Mouse (Mus musculus) adrenal gland, postnatal 25 days (tissue): Measurements from ENCODE around the gene N4bp2l2. TPM values are rescaled to one million over a fixed set of nuclear protein-coding genes. Genes with fewer than 3 reads are reported as not detected.
A peak's percentile ranks its signal among the peaks of the same experiment; 100 is the strongest.
"Not testable (repeated sequence)": the region's sequence is repeated elsewhere in the genome, so short reads cannot be mapped to it uniquely, and the experiment has no call there.

Experiments
- DNase-seq: peaks from one replicate; pipeline ENCODE4 v3.0.0; 2021; ENCODE audit warnings: mixed read lengths
- total RNA-seq: library from RNA; stranded (reverse); gene quantifications from 2 replicates; pipeline ENCODE4 v1.2.3, GENCODE M21; 2021

N4bp2l2 gene
- total RNA-seq, 1 experiment from 2014 or later, result 89.5 TPM

- DNase-seq, result not testable (repeated sequence)
Observed at GRCm38 (mm10) chr5:150643390-150643789, 22.6 kb downstream of the N4bp2l2 start.

DNA sequence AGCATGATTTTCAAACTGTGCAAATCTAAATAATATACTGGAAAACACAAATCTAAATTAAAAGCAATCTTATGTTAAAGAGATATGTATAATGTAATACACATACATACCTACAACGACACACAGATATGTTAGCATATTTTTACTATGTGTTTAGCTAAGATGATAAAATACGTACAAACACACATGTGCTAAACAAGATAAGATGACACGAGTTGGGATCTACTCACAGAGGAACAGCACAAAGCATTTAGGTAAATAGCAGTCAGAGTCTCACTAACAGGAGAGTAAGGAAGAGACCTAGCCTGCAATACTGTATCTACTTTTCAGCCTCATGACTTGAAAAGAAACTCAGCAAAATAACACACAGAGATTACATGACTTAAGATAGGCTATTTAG lies 24.5 kb downstream of the N4bp2l2 start:
- no peak for DNase-seq

DNA sequence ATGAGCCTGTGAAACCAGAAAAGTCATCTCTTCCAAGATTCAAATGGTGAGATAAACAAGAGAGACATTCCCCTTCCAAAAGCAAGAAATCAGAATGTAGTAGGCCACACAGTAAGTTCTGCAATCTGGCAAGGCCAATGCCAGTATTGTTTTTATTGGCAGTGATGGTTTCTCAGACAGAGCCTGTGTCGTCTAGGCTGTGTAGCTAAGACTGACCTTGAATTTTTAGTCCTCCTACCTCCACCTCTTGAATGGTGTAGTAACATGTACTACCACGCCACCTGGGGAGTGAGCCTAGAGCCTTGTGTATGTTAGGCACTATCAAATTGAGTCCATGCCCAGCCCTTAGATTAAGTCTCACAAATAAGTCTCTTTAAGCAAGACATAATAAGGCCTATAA lies 36.3 kb downstream of the N4bp2l2 start:
- no peak for DNase-seq

DNA sequence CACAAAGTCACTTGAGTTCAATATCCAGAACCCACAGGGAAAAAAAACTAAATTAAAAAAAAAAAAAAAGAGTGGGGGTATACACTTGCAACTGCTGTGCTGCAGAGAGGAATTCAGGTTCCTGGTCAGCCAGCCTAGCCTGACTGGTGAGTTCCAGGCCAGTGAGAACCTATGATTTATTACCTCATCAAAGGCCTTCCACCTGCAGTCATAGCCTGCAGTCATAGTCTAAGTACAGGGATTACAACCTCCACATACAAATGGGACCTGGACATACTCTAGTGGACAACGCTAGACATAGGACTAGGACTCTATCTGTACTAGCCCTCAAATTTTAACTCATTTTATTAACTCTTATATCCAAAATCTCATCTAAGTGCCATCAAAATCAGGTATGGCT lies 36.7 kb downstream of the N4bp2l2 start:
- DNase-seq, result no peak

DNA sequence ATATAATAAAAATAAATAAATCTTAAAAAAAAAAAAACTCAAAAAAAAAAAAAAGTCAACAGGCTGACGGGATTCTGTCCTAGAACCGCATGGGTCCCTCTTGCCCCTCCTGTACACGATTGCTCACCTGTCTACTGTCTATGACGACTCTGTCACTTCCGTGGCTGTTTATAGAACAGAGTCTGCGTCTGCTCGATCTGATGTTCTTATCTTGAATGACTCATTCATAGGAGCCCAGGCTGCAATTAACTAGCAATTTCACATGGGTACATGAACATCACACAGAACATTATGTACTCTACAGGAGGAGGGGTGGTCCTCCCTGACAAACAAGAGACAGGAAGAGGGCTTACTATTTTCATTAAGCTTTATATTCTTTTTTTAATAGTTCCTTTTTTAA lies 40.5 kb downstream of the N4bp2l2 start:
- no peak for DNase-seq

GRCm38 (mm10) chr5:150622792-150623191 lies 43.2 kb downstream of the N4bp2l2 start:
- no peak for DNase-seq

GRCm38 (mm10) chr5:150621592-150621991 lies 44.4 kb downstream of the N4bp2l2 start:
- no peak for DNase-seq

GRCm38 (mm10) chr5:150620588-150621135 lies 45.3 kb downstream of the N4bp2l2 start:
- no peak for DNase-seq

DNA sequence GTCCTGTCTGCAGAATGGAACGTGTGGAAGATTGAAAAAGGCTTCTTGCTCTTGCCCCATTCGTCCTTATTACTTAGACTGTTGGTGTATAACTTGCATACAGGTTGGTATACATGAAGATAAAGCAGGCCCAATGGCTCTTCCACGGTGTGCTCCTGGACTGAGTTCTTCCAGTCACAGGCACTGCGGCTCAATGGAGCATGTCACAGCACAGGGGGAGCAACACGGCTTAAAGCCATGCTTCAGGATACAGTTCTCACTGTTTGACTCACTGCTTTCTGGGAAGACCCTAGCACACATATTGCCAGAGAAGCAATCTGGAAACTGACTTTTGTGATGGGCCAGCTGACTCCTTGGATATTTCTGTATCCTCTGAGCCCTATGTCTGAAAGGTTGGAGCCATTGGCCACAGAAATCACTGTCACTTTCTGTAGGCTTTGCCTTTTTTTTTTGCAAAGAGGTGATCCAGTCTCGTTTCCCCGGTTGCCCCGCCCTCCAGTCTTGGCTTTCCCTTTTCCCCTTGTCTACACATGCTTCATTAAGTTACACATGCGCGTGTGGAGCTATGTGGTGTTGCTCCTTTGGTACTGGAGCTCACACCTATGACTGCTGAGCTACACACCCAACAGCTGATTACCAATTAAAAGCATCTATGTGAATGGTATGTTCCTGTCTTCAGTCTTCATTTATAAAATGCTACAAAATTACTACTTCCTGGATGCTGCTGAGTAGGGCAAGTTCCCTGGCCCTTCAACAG lies 47.2 kb downstream of the N4bp2l2 start:
- no peak for DNase-seq

DNA sequence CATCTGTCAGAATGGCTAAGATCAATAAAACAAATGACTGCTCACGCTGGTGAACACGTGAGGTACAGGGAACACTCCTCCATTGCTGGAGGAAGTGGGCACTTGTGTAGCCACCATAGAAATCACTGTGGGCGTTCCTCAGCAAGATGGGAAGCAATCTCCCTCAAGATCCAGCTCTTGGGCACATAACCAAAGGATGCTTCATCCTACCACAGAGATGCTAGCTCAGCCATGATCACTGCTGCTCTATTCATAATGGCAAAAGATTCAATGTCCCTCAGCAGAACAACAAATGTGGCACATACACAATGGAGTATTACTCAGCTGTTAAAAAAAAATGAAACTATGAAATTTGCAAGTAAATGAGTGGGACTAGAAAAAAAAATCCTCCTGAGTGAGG lies 49.3 kb downstream of the N4bp2l2 start:
- no peak for DNase-seq

GRCm38 (mm10) chr5:150616216-150616615 lies 49.8 kb downstream of the N4bp2l2 start:
- DNase-seq, result no peak

DNA sequence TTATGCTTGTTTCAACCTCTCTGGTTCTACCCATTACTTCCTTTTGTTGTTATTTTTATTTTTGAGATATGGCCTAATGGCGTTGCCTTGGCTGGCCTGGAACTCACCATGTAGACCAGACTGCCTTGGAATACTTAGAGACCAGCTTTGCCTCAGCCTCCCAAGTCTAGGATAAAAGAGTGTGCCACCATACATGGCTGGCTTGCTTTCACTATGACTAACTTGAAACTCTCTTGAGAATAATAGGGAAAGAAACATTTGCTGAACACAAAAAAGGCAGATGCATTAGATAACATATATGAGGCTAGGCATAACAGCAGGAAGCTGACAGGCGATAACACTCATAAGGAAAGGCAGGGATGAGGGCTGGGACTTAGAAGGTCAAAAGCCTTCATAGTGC lies 51.9 kb downstream of the N4bp2l2 start:
- DNase-seq, result no peak

DNA sequence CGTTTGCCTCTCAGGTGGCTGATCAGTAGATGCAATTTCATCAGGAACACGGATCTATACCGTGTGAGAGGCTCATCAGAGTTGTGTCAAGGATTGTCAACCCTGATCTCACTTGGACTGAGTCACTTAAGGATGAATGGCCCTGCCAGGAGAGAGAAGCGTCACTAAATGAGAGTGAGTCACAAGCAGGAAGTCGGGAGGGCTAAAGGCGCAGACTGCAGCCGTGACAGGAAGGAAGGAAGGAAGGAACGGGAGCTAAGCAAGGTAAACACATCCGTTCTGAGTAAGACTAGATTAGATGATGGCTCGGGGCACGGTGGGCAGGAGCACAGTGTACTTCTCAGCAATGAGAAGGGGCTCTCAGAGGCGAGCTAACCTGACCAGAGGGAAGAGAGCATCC lies 54.3 kb downstream of the N4bp2l2 start:
- DNase-seq, result peak; percentile 25

DNA sequence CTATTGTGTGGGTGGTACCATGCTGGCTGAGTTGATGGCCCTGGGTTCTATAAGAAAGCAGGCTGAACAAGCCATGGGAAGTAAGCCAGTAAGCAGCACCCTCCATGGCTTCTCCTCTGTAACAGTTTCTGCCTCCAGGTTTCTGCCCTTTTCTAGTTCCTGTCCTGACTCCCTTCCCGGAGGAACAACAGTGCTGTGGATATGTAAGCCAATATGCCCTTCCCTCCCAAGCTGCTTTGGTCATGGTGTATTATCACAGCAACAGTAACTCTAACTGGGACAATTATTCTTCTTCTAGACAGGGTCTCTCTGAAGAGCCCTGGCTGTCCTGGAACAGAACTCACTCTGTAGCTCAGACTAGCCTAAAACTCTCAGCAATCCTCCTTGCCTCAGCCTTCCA lies 54.8 kb downstream of the N4bp2l2 start:
- DNase-seq, result no peak

DNA sequence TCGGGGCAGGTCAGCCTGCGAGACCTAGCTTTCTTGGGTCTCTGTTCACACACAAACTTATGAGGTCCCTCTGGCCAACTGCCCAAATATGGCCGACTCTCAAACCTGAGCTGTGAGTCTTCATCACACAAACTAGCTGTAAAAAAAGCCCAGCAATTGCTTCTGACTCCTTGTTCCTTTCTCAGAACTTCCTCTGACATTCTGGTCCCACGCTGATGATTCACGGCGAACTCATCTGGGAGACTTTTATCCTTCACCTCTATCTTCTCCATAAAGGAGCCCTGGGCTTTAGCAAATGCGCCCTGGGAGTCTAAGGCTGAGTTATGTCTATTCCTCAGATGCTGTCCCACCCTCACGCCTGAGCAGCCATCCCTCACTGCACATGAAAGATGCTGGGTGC lies 58.4 kb downstream of the N4bp2l2 start:
- DNase-seq, result no peak

GRCm38 (mm10) chr5:150606131-150606530 lies 59.9 kb downstream of the N4bp2l2 start:
- no peak for DNase-seq

GRCm38 (mm10) chr5:150601441-150602230 lies 64.3 kb downstream of the N4bp2l2 start:
- DNase-seq, result no peak

GRCm38 (mm10) chr5:150600554-150601440 lies 65.2 kb downstream of the N4bp2l2 start:
- DNase-seq, result peak; percentile 43

DNA sequence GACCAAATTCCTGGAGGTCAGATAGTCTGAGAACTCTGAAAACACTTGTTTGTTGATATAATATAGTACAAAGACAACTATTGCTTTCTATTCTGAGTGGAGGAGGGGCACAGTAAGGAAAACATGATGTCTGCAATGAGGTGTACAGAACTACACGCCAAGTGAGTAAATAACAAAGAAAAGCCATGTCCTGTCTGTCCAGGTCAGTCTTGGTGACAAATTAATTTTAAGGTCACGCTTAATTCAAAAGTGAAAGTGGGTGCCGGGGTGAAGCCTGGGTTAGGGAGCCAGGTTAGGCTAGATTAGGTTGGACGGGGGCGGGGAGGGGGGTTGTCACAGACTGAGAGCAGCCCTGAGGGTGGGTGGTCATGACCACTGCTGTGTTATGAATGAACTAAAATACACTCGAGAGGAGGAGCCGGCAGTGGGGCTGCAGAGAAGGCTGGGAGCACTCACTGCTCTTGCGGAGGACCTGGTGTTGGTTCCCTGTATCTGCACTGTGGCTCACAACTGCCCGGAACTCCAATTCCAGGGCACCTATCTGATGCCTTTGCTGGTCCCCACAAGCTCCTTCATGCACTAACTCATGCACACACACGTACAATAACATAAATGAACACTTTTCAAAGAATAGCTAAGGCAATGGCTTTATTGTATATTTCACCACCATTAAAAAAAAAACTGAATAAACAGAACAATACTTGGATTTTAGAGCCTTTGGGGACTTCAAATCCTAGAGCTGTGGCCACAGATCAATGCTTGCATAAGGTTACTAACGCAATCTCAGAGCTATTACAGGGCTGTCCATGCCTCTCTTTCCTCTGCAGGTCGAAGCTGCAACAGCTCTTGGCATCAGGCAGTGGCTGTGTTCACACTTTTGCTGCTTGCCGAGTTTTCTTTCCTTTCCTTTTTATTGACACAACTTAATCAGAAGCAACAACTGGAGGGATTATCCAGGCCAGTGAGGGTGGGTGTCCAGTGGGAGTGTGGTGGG lies 66.4 kb downstream of the N4bp2l2 start:
- no peak for DNase-seq

GRCm38 (mm10) chr5:150598202-150599119 lies 67.5 kb downstream of the N4bp2l2 start:
- DNase-seq, result no peak
